Mouse (Mus musculus) bone marrow, adult 2 months (tissue): ENCODE measurements at regions not wholly inside any gene's neighbourhood (a gene's known extent, or its start where the extent isn't known, plus 50 kb on each side); places are given as distances from the start of the nearest gene placed in this dataset.
A peak's percentile ranks its signal among the peaks of the same experiment; 100 is the strongest.
"Not testable (repeated sequence)": the region's sequence is repeated elsewhere in the genome, so short reads cannot be mapped to it uniquely, and the experiment has no call there.

ENCODE experiments used
- H3K27ac ChIP-seq: fragments of 200-500 bp; 2 replicates; pipeline ENCODE4 v1.5.1; 2012; ENCODE audit warnings: low read depth, mild to moderate bottlenecking, control low read depth, inconsistent platforms, low read length; ENCODE audit not compliant: control insufficient read depth, poor library complexity, insufficient read depth
- H3K4me1 ChIP-seq: fragments of 200-500 bp; 2 replicates; pipeline ENCODE4 v1.6.1; 2011; ENCODE audit warnings: low read length; ENCODE audit not compliant: control insufficient read depth, insufficient read depth
- H3K4me3 ChIP-seq: fragments of 200-500 bp; replicated peaks from 2 replicates; pipeline ENCODE3; 2011; ENCODE audit warnings: mild to moderate bottlenecking, low read depth, low read length, control low read depth; ENCODE audit not compliant: control insufficient read depth
- CTCF ChIP-seq: fragments of 200-500 bp; IDR thresholded peaks from 2 replicates; pipeline ENCODE4 v1.5.1; 2011; ENCODE audit warnings: low read length, control low read depth; ENCODE audit not compliant: control insufficient read depth, insufficient read depth
- POLR2A ChIP-seq: fragments of 200-500 bp; IDR thresholded peaks from 2 replicates; pipeline ENCODE4 v1.6.1; 2011; ENCODE audit warnings: low read depth, mild to moderate bottlenecking, control low read depth, low read length, borderline replicate concordance; ENCODE audit not compliant: control insufficient read depth
- WGBS: fragments of 180-500 bp; shearing (Covaris S2); methylation state at CpG from one replicate; pipeline ENCODE4 v1.1.7; 2018; 5-methylcytosine and 5-hydroxymethylcytosine counted together

GRCm38 (mm10) chr2:160581029-160581428 lies 64.7 kb upstream of the Top1 start:
- WGBS = 11% methylated on average over 9 of the region's 9 CpGs
- Histone ChIP-seq H3K27ac (no peak overlapping the region), H3K4me3 (no peak overlapping the region), H3K4me1 (no peaks in the 10 kb centered on the region)
- no peak for TF ChIP-seq POLR2A
- TF ChIP-seq CTCF = no peak

GRCm38 (mm10) chr2:160583034-160583433 lies 62.7 kb upstream of the Top1 start:
- WGBS = 94% methylated on average over 19 of the region's 19 CpGs
- H3K4me3 ChIP-seq, H3K27ac ChIP-seq, H3K4me1 ChIP-seq: not testable (repeated sequence)

- Histone ChIP-seq H3K4me1 (no peaks in the 10 kb centered on the region), H3K4me3 (no peak overlapping the region), H3K27ac (no peak overlapping the region)
- WGBS = 76% methylated on average over 6 of the region's 6 CpGs
- TF ChIP-seq POLR2A (no peak), CTCF (no peak)
Observed at GRCm38 (mm10) chr2:160583506-160583905, 62.2 kb upstream of the Top1 start.

GRCm38 (mm10) chr2:160584568-160584967 lies 61.1 kb upstream of the Top1 start:
- TF ChIP-seq CTCF (no peak), POLR2A (no peak)
- Histone ChIP-seq H3K4me3 (no peak overlapping the region), H3K4me1 (no peaks in the 10 kb centered on the region), H3K27ac (no peak overlapping the region)
- WGBS = 54% methylated on average over 9 of the region's 9 CpGs

GRCm38 (mm10) chr2:160587015-160587835 lies 58.5 kb upstream of the Top1 start:
- H3K4me1 ChIP-seq = no peaks in the 10 kb centered on the region
- no peak overlapping the region for H3K4me3 ChIP-seq
- no peak overlapping the region for H3K27ac ChIP-seq
- 70% methylated on average over 9 of the region's 9 CpGs for WGBS
- TF ChIP-seq CTCF (peak; percentile 20; the same call in 1 of the 2 replicates), POLR2A (no peak)

- no peaks in the 10 kb centered on the region for H3K4me1 ChIP-seq
- no peak overlapping the region for H3K27ac ChIP-seq
- H3K4me3 ChIP-seq = no peak overlapping the region
- TF ChIP-seq POLR2A = no peak
- TF ChIP-seq CTCF = no peak
- WGBS = 81% methylated on average over 9 of the region's 9 CpGs
Observed at GRCm38 (mm10) chr2:160588401-160588800, 57.3 kb upstream of the Top1 start.

- Histone ChIP-seq H3K4me3 (no peak overlapping the region), H3K27ac (no peak overlapping the region; the same call in 1 of the 2 replicates), H3K4me1 (no peaks in the 10 kb centered on the region)
- TF ChIP-seq CTCF (no peak), POLR2A (no peak)
- 73% methylated on average over 13 of the region's 13 CpGs for WGBS
Observed at GRCm38 (mm10) chr2:160590209-160590910, 55.3 kb upstream of the Top1 start.

- Histone ChIP-seq H3K4me3 (no peak overlapping the region), H3K27ac (no peak overlapping the region), H3K4me1 (no peaks in the 10 kb centered on the region)
- TF ChIP-seq POLR2A (no peak), CTCF (no peak)
- 68% methylated on average over 18 of the region's 18 CpGs for WGBS
Observed at GRCm38 (mm10) chr2:160591446-160592180, 54.1 kb upstream of the Top1 start.
